Mouse (Mus musculus): ENCODE data around the gene Gria3. TPM values are rescaled to one million over a fixed set of nuclear protein-coding genes. Genes with fewer than 3 reads are reported as not detected.

The Gria3 gene
- total RNA-seq, 2 experiments from 2014 or later, result 4.7 to 6.7 TPM

GRCm38 (mm10) chrX:41564898-41565297, 164.2 kb downstream of the Gria3 start:
- no peak for DNase-seq

GRCm38 (mm10) chrX:41573079-41573478, 172.4 kb downstream of the Gria3 start:
- DNase-seq, result no peak

GRCm38 (mm10) chrX:41578797-41579196, 178.1 kb downstream of the Gria3 start:
- DNase-seq, result no peak

- no peak for DNase-seq
Observed at GRCm38 (mm10) chrX:41587692-41588091, 187.0 kb downstream of the Gria3 start.

- DNase-seq, result no peak
Observed at GRCm38 (mm10) chrX:41607181-41607580, 206.5 kb downstream of the Gria3 start.

- no peak for DNase-seq
Observed at GRCm38 (mm10) chrX:41614920-41615319, 214.3 kb downstream of the Gria3 start.

- no peak for DNase-seq
Observed at GRCm38 (mm10) chrX:41616928-41617327, 216.3 kb downstream of the Gria3 start.

- DNase-seq, result no peak
Observed at GRCm38 (mm10) chrX:41618396-41618795, 217.7 kb downstream of the Gria3 start.

- DNase-seq, result no peak
Observed at GRCm38 (mm10) chrX:41633576-41633975, 232.9 kb downstream of the Gria3 start.

GRCm38 (mm10) chrX:41644954-41645353, 244.3 kb downstream of the Gria3 start:
- DNase-seq, result no peak

- DNase-seq, result no peak
Observed at GRCm38 (mm10) chrX:41657791-41658190, 257.1 kb downstream of the Gria3 start.

- no peak for DNase-seq
Observed at GRCm38 (mm10) chrX:41688869-41689268, 288.2 kb downstream of the Gria3 start.

GRCm38 (mm10) chrX:41692076-41692475, 291.4 kb downstream of the Gria3 start:
- no peak for DNase-seq

Small RNAs within 50 kb of the gene (microRNA-seq; reads per million reads assigned to microRNA genes)
- gene Gm22413, result 0 reads per million in 2 experiments
